8 mouse cellular contexts compared by ENCODE assay signal in the genomic region with DNA sequence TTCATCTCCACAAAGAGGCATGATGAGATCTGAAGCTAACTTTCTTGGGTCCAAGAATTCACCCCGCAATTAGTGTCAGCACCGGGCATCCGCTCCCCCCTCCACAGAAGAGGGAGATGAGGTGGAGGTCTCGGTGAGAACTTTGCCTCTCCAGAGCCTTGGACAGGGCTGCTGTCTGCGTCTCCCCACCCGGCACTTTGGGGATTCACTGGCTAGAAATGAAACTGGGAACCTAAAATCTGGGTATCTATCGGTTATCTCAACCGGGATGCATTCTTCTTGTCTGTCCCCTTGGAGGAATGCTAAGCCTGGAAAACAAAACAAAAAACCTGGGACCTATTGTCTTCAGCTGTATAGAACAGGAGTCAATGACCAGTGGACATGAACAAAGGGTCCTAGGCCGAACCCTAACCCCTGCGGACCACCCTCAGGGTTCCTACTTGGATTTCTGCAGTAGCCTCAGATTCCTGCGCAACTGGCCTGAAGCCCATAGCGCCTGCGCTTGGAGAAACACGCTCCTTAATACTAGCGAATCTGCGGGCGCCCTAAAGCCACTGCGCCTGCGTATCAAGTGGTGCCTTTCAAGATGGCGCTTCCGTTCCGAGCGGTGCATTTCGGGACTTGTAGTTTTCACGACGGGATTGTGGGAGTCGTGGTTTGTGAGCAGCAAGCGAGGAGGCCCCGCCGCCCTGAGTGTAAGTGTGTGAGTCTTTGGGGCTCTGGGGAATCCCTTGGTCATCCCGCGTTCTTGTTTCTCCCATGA. TPM values are rescaled to one million over a fixed set of nuclear protein-coding genes. Genes with fewer than 3 reads are reported as not detected.
DNase-seq lines count a peak whose midpoint lies in the region; ATAC-seq and TF ChIP-seq lines count a peak whose summit lies in the region.

A gene (plus strand): TSS at position 638 of the 763 bp plus-strand sequence.

- peak within 1 kb of the TSS; percentile 87 for H3K9ac ChIP-seq in heart, embryonic 12.5 days
- H3K9ac ChIP-seq in kidney, postnatal 0 days (ENCODE audit: low read depth, low read length) = peak within 1 kb of the TSS; percentile 69
- H3K9ac ChIP-seq in liver, embryonic 11.5 days (ENCODE audit: low read depth, low read length) = peak within 1 kb of the TSS; percentile 83
- H3K9ac ChIP-seq in stomach, embryonic 14.5 days (replicated peaks; ENCODE audit: low read depth, low read length) = peak within 1 kb of the TSS; percentile 73

- peak within 1 kb of the TSS; percentile 77 for H3K4me3 ChIP-seq in heart, embryonic 12.5 days
- peak within 1 kb of the TSS; percentile 74 for H3K4me3 ChIP-seq in kidney, postnatal 0 days (replicated peaks; ENCODE audit: low read depth, low read length)
- peak within 1 kb of the TSS; percentile 70 for H3K4me3 ChIP-seq in liver, embryonic 11.5 days (ENCODE audit: low read depth, low read length)
- peak within 1 kb of the TSS; percentile 68 for H3K4me3 ChIP-seq in stomach, embryonic 14.5 days (ENCODE audit: low read depth, low read length)

- H3K4me2 ChIP-seq in heart, embryonic 12.5 days = peak within 1 kb of the TSS; percentile 91
- H3K4me2 ChIP-seq in kidney, postnatal 0 days (ENCODE audit: low read length) = peak within 1 kb of the TSS; percentile 92
- peak within 1 kb of the TSS; percentile 81 for H3K4me2 ChIP-seq in liver, embryonic 11.5 days
- H3K4me2 ChIP-seq in stomach, embryonic 14.5 days (replicated peaks; ENCODE audit: low read depth, low read length) = peak within 1 kb of the TSS; percentile 78

- WGBS in heart, embryonic 12.5 days = 9% methylated on average over 32 of the region's 32 CpGs
- 7% methylated on average over 32 of the region's 32 CpGs for WGBS in kidney, postnatal 0 days
- 11% methylated on average over 32 of the region's 32 CpGs for WGBS in liver, embryonic 11.5 days
- WGBS in stomach, embryonic 14.5 days = 11% methylated on average over 32 of the region's 32 CpGs

- H3K4me1 ChIP-seq in heart, embryonic 12.5 days (replicated peaks) = peaks cover 16% of the 10 kb centered on the region
- H3K4me1 ChIP-seq in kidney, postnatal 0 days (replicated peaks; ENCODE audit: insufficient read depth, low read length) = peaks cover 14% of the 10 kb centered on the region; the same call in 1 of the 2 replicates
- H3K4me1 ChIP-seq in liver, embryonic 11.5 days (replicated peaks; ENCODE audit: control insufficient read depth, insufficient read depth, low read length) = peaks cover 18% of the 10 kb centered on the region
- H3K4me1 ChIP-seq in stomach, embryonic 14.5 days (ENCODE audit: control insufficient read depth, insufficient read depth, low read length) = peaks cover 11% of the 10 kb centered on the region

- peak; percentile 94 for DNase-seq in CD4-positive helper T cell, adult 2 months (ENCODE audit: low read depth, low spot score)
- peak; percentile 95 for DNase-seq in brain, embryonic 18.5 days (ENCODE audit: low read depth, low spot score)
- DNase-seq in kidney, postnatal 0 days (ENCODE audit: low spot score) = peak; percentile 98
- peak; percentile 92 for DNase-seq in liver, embryonic 11.5 days (ENCODE audit: low spot score)
- peak; percentile 96 for DNase-seq in naive thymus-derived CD4-positive, alpha-beta T cell, adult 2 months (ENCODE audit: low read depth)

- ATAC-seq in erythroid progenitor cell, adult 5-6 weeks (replicated peaks; ENCODE audit: low FRiP score, poor library complexity, severe bottlenecking) = peak; percentile 94
- peak; percentile 90 for ATAC-seq in heart, embryonic 12.5 days (ENCODE audit: insufficient number of reproducible peaks, low FRiP score)
- peak; percentile 90 for ATAC-seq in kidney, postnatal 0 days (replicated peaks; ENCODE audit: low FRiP score, low read depth)
- peak; percentile 89 for ATAC-seq in liver, embryonic 11.5 days (replicated peaks; ENCODE audit: low FRiP score)
- ATAC-seq in stomach, embryonic 14.5 days (ENCODE audit: insufficient number of reproducible peaks, insufficient read depth, low FRiP score, low read depth) = peak; percentile 93

- TF ChIP-seq CTCF in kidney, postnatal 0 days (IDR thresholded peaks at IDR 0.05; ENCODE audit: low read depth) = no peak

- no peaks in the 10 kb centered on the region for H3K9me3 ChIP-seq in heart, embryonic 12.5 days (replicated peaks)
- H3K9me3 ChIP-seq in kidney, postnatal 0 days (replicated peaks; ENCODE audit: low read length) = no peaks in the 10 kb centered on the region
- no peaks in the 10 kb centered on the region for H3K9me3 ChIP-seq in liver, embryonic 11.5 days (ENCODE audit: control insufficient read depth, low read length)
- H3K9me3 ChIP-seq in stomach, embryonic 14.5 days (ENCODE audit: control insufficient read depth, low read depth, low read length) = no peaks in the 10 kb centered on the region

- peak within 1 kb of the TSS; percentile 72 for H3K27ac ChIP-seq in heart, embryonic 12.5 days (ENCODE audit: poor library complexity, severe bottlenecking)
- H3K27ac ChIP-seq in kidney, postnatal 0 days = peak within 1 kb of the TSS; percentile 65
- H3K27ac ChIP-seq in liver, embryonic 11.5 days (ENCODE audit: low read depth, low read length) = peak within 1 kb of the TSS; percentile 21; the same call in 1 of the 2 replicates
- H3K27ac ChIP-seq in stomach, embryonic 14.5 days (ENCODE audit: low read length) = peak within 1 kb of the TSS; percentile 16; the same call in 1 of the 2 replicates

- no peaks in the 10 kb centered on the region for H3K27me3 ChIP-seq in heart, embryonic 12.5 days (replicated peaks)
- no peaks in the 10 kb centered on the region for H3K27me3 ChIP-seq in kidney, postnatal 0 days (ENCODE audit: insufficient read depth, low read length)
- H3K27me3 ChIP-seq in liver, embryonic 11.5 days (replicated peaks; ENCODE audit: control insufficient read depth, insufficient read depth, low read length) = no peaks in the 10 kb centered on the region
- no peaks in the 10 kb centered on the region for H3K27me3 ChIP-seq in stomach, embryonic 14.5 days (ENCODE audit: control insufficient read depth, insufficient read depth, low read length)

- H3K36me3 ChIP-seq in heart, embryonic 12.5 days = peaks cover 6% of the 10 kb centered on the region
- 0 out of 2 replicates have a peak, but pooled peaks cover 7% of the 10 kb centered on the region for H3K36me3 ChIP-seq in kidney, postnatal 0 days (ENCODE audit: insufficient read depth, low read length)
- H3K36me3 ChIP-seq in liver, embryonic 11.5 days (ENCODE audit: control insufficient read depth, insufficient read depth, low read length) = peaks cover 1% of the 10 kb centered on the region; the same call in 1 of the 2 replicates
- H3K36me3 ChIP-seq in stomach, embryonic 14.5 days (ENCODE audit: control insufficient read depth, insufficient read depth, low read length) = peaks cover 7% of the 10 kb centered on the region; the same call in 1 of the 2 replicates

RNA-seq across cellular contexts. Expression of the gene that starts here (rescaled TPM):
- 7.5 and 50.1 TPM in 2 replicates for total RNA-seq in erythroid progenitor cell, adult 5-6 weeks (2015; ENCODE audit: low replicate concordance)
- total RNA-seq in erythroid progenitor cell, adult 5-6 weeks (2017; ENCODE audit: low replicate concordance) = 20.7 and 28.7 TPM in 2 replicates
- polyA plus RNA-seq in heart, embryonic 12.5 days (2016; fragmentation: Nextera tagmentation; extraction: Ambion mirVana) = 121 and 124 TPM in 2 replicates
- polyA plus RNA-seq in kidney, postnatal 0 days (2015; fragmentation: Nextera tagmentation; extraction: Ambion mirVana) = 133 and 145 TPM in 2 replicates
- 106 and 117 TPM in 2 replicates for polyA plus RNA-seq in liver, embryonic 11.5 days (2014; fragmentation: Nextera tagmentation; extraction: Ambion mirVana)
- 143 and 151 TPM in 2 replicates for polyA plus RNA-seq in stomach, embryonic 14.5 days (2014; fragmentation: Nextera tagmentation; extraction: Ambion mirVana)

Comparison
In these comparisons a context has a peak if more than half of its experiments do, and no peak if none do; other contexts are left out.
1. Peak in every context shown above with its lines: DNase-seq, ATAC-seq, H3K4me3 ChIP-seq and H3K27ac ChIP-seq.
2. H3K27ac ChIP-seq: peak in every context shown above with its lines; median percentile 72 in heart, embryonic 12.5 days; 65 in kidney, postnatal 0 days; 21 in liver, embryonic 11.5 days; 16 in stomach, embryonic 14.5 days.